Comparison of ENCODE assay signal across 19 mouse cellular contexts in the genomic region with DNA sequence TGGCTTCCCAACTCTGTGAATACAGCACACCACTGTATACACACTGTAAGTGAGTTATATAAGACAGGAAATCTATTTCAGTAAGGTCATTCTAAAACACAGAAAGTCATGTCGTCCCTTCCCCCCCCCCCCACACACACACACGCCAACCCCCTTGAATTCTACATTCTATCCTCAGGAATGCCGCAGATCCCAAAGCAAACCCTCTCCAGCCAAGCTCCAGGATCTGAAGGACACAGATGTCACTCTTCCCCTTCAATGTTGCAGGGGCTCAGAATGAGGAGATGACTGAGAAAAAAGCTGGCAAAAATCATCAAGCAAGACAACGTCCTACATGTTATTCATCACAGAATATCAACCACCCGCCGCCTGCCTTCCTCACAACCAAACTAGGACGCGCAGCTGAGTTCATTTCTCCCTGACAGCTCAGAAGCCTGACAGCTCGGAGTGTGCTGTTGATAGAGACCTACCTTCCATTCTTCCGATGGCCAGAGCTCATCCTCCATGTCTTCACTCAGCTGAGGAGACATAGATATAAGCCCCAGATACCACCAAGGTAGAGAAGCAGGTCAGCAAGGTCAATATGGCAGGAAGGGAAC. TPM values are rescaled to one million over a fixed set of nuclear protein-coding genes. Genes with fewer than 3 reads are reported as not detected.
DNase-seq lines count a peak whose midpoint lies in the region; ATAC-seq lines count a peak whose summit lies in the region.
"Had no signal": no experiment of that assay in that cellular context is flagged by ENCODE, and none has a peak within 500 bp of the region (broad histone marks: within the 10 kb centered on the region; RNA-seq: fewer than 3 reads in every experiment).

No protein-coding gene starts in this region.

- H3K27me3 ChIP-seq in heart, embryonic 10.5 days (ENCODE audit: insufficient read depth, poor library complexity, severe bottlenecking) = no peaks in the 10 kb centered on the region
- no peaks in the 10 kb centered on the region for H3K27me3 ChIP-seq in heart, embryonic 11.5 days (ENCODE audit: control insufficient read depth, insufficient read depth, low read length)
- no peaks in the 10 kb centered on the region for H3K27me3 ChIP-seq in heart, embryonic 14.5 days (ENCODE audit: control insufficient read depth, insufficient read depth, low read length)
- no peaks in the 10 kb centered on the region for H3K27me3 ChIP-seq in kidney, embryonic 15.5 days
- H3K27me3 ChIP-seq: forebrain, embryonic 12.5 days; limb, embryonic 13.5 days; liver, embryonic 12.5 days had no signal

- no peak overlapping the region for H3K9ac ChIP-seq in heart, embryonic 11.5 days (ENCODE audit: low read depth, low read length)
- H3K9ac ChIP-seq in heart, embryonic 14.5 days (ENCODE audit: low read length) = peak overlapping the region; percentile 57
- no peak overlapping the region for H3K9ac ChIP-seq in kidney, embryonic 15.5 days
- H3K9ac ChIP-seq: forebrain, embryonic 12.5 days; limb, embryonic 13.5 days; liver, embryonic 12.5 days had no signal

- H3K4me3 ChIP-seq in heart, embryonic 10.5 days = peak overlapping the region; percentile 42
- no peak overlapping the region for H3K4me3 ChIP-seq in heart, embryonic 11.5 days (ENCODE audit: low read depth, low read length)
- peak overlapping the region; percentile 29 to 32 for H3K4me3 ChIP-seq in heart, embryonic 14.5 days (ENCODE audit: control insufficient read depth in 1 of 2, insufficient read depth in 1 of 2, low read depth in 1 of 2, low read length in 2 of 2)
- no peak overlapping the region for H3K4me3 ChIP-seq in kidney, embryonic 15.5 days (replicated peaks)
- H3K4me3 ChIP-seq: forebrain, embryonic 12.5 days; hindbrain, embryonic 10.5 days; limb, embryonic 13.5 days; liver, embryonic 12.5 days had no signal

- peak overlapping the region; percentile 48 for H3K4me2 ChIP-seq in heart, embryonic 11.5 days
- H3K4me2 ChIP-seq in heart, embryonic 14.5 days (ENCODE audit: low read length) = peak overlapping the region; percentile 61
- no peak overlapping the region for H3K4me2 ChIP-seq in kidney, embryonic 15.5 days
- H3K4me2 ChIP-seq: forebrain, embryonic 12.5 days; limb, embryonic 13.5 days; liver, embryonic 12.5 days had no signal

- peak overlapping the region; percentile 79 for H3K27ac ChIP-seq in heart, embryonic 10.5 days
- peak overlapping the region; percentile 76 for H3K27ac ChIP-seq in heart, embryonic 11.5 days (ENCODE audit: low read depth, low read length)
- peak overlapping the region; percentile 85 to 88 for H3K27ac ChIP-seq in heart, embryonic 14.5 days (replicated peaks in 1 of 2; ENCODE audit: control insufficient read depth in 1 of 2, insufficient read depth in 1 of 2, low read depth in 2 of 2, low read length in 2 of 2)
- no peak overlapping the region for H3K27ac ChIP-seq in kidney, embryonic 15.5 days
- H3K27ac ChIP-seq: forebrain, embryonic 12.5 days; hindbrain, embryonic 10.5 days; hindbrain, postnatal 0 days; limb, embryonic 13.5 days; liver, embryonic 12.5 days; macrophage had no signal

- H3K9me3 ChIP-seq in heart, embryonic 10.5 days = no peaks in the 10 kb centered on the region
- no peaks in the 10 kb centered on the region for H3K9me3 ChIP-seq in heart, embryonic 11.5 days (replicated peaks; ENCODE audit: control insufficient read depth, low read length)
- no peaks in the 10 kb centered on the region for H3K9me3 ChIP-seq in heart, embryonic 14.5 days (ENCODE audit: control insufficient read depth, low read length)
- H3K9me3 ChIP-seq in kidney, embryonic 15.5 days (replicated peaks) = no peaks in the 10 kb centered on the region
- H3K9me3 ChIP-seq: forebrain, embryonic 12.5 days; hindbrain, embryonic 10.5 days; limb, embryonic 13.5 days; liver, embryonic 12.5 days had no signal

- H3K36me3 ChIP-seq in heart, embryonic 10.5 days = no peaks in the 10 kb centered on the region
- H3K36me3 ChIP-seq in heart, embryonic 11.5 days (ENCODE audit: control insufficient read depth, insufficient read depth, low read length) = no peaks in the 10 kb centered on the region
- no peaks in the 10 kb centered on the region for H3K36me3 ChIP-seq in heart, embryonic 14.5 days (ENCODE audit: control insufficient read depth, insufficient read depth, low read length)
- H3K36me3 ChIP-seq in kidney, embryonic 15.5 days = no peaks in the 10 kb centered on the region
- H3K36me3 ChIP-seq: forebrain, embryonic 12.5 days; hindbrain, embryonic 10.5 days; limb, embryonic 13.5 days; liver, embryonic 12.5 days had no signal

- H3K4me1 ChIP-seq in heart, embryonic 10.5 days = peaks cover 26% of the 10 kb centered on the region
- H3K4me1 ChIP-seq in heart, embryonic 11.5 days (ENCODE audit: control insufficient read depth, insufficient read depth, low read length) = peaks cover 10% of the 10 kb centered on the region; the same call in 1 of the 2 replicates
- peaks cover 12 to 35% of the 10 kb centered on the region in 2 experiments for H3K4me1 ChIP-seq in heart, embryonic 14.5 days (ENCODE audit: control insufficient read depth in 2 of 2, insufficient read depth in 2 of 2, low read length in 2 of 2)
- no peaks in the 10 kb centered on the region for H3K4me1 ChIP-seq in kidney, embryonic 15.5 days
- H3K4me1 ChIP-seq: forebrain, embryonic 12.5 days; hindbrain, embryonic 10.5 days; limb, embryonic 13.5 days; liver, embryonic 12.5 days had no signal

- WGBS in heart, embryonic 10.5 days = 50% methylated on average over 10 of the region's 10 CpGs
- 50% methylated on average over 10 of the region's 10 CpGs for WGBS in heart, embryonic 11.5 days (ENCODE audit: insufficient replicate concordance)
- 29% methylated on average over 10 of the region's 10 CpGs for WGBS in heart, embryonic 14.5 days
- WGBS in kidney, embryonic 15.5 days = 90% methylated on average over 10 of the region's 10 CpGs

- no peak; the same call in 1 of the 2 replicates for ATAC-seq in heart, embryonic 11.5 days (replicated peaks; ENCODE audit: insufficient number of reproducible peaks, low FRiP score, low TSS enrichment)
- peak; percentile 24; the same call in 1 of the 2 replicates for ATAC-seq in heart, embryonic 14.5 days (ENCODE audit: insufficient number of reproducible peaks, insufficient read depth, low FRiP score, low read depth)
- ATAC-seq in kidney, embryonic 15.5 days (replicated peaks; ENCODE audit: low FRiP score) = no peak
- ATAC-seq: hindbrain, postnatal 0 days; intestine, embryonic 16.5 days; liver, embryonic 12.5 days had no signal

- DNase-seq in heart, embryonic 10.5 days (ENCODE audit: low spot score) = peak; percentile 78
- DNase-seq in heart, adult 8-10 months (ENCODE audit: low spot score) = no peak
- peak; percentile 78 for DNase-seq in lung, postnatal 10 days
- DNase-seq in adrenal gland, adult (ENCODE audit: inconsistent age in 2 of 2, low spot score in 1 of 2) = no peak
- DNase-seq: adrenal gland, adult 2 months; cerebellum, adult 11 months; cerebellum, postnatal 14 days; kidney, adult 9 months; kidney, postnatal 36 days had no signal

RNA-seq across cellular contexts. Expression of a gene that starts 15.7 kb away (rescaled TPM):
- 3.3 and 5.3 TPM in 2 replicates for polyA plus RNA-seq in heart, embryonic 10.5 days (2016; fragmentation: Nextera tagmentation; extraction: Ambion mirVana)
- total RNA-seq in heart, adult 8-10 months (2022) = 10 to 100 TPM; 44.4 to 62.9 (median 52.5) TPM
- 8.3 and 9.3 TPM in 2 replicates for polyA plus RNA-seq in heart, embryonic 11.5 days (2014; fragmentation: Nextera tagmentation; extraction: Ambion mirVana)
- polyA plus RNA-seq in heart, embryonic 14.5 days (2014; fragmentation: Nextera tagmentation; extraction: Ambion mirVana) = 12.6 and 17.8 TPM in 2 replicates
- 1.5 and 1.6 TPM in 2 replicates for polyA plus RNA-seq in kidney, embryonic 15.5 days (2015; fragmentation: Nextera tagmentation; extraction: Ambion mirVana)
- polyA plus RNA-seq: macrophage had no signal

Comparison
In these comparisons a context has a peak if more than half of its experiments do, and no peak if none do; other contexts are left out.
1. DNase-seq: peak in heart, embryonic 10.5 days (single experiment) and lung, postnatal 10 days (single experiment); none in heart, adult 8-10 months (single experiment) and adrenal gland, adult (0 of 2).
2. H3K4me3 ChIP-seq: peak in heart, embryonic 10.5 days (single experiment) and heart, embryonic 14.5 days (2 of 2); none in heart, embryonic 11.5 days (single experiment) and kidney, embryonic 15.5 days (single experiment).